Mouse (Mus musculus) neural tube, embryonic 12.5 days (tissue): ENCODE measurements around the gene Myo1b. TPM values are rescaled to one million over a fixed set of nuclear protein-coding genes. Genes with fewer than 3 reads are reported as not detected.
A peak's percentile ranks its signal among the peaks of the same experiment; 100 is the strongest.

Experiments used
- ATAC-seq: fragments of 200-750 bp; cut with Nextera tagmentation; 2 replicates; pipeline ENCODE4 v1.8.0; 2017; ENCODE audit warnings: low read depth, mild to moderate bottlenecking, moderate TSS enrichment, moderate library complexity; ENCODE audit not compliant: low FRiP score
- H3K27ac ChIP-seq: fragments of 300-500 bp; sonication (generic); 2 replicates; pipeline ENCODE4 v1.5.1; 2016
- H3K27me3 ChIP-seq: fragments of 300-500 bp; sonication (generic); replicated peaks from 2 replicates; pipeline ENCODE4 v1.6.1; 2016; ENCODE audit warnings: mild to moderate bottlenecking
- H3K36me3 ChIP-seq: fragments of 300-500 bp; sonication (generic); 2 replicates; pipeline ENCODE4 v1.6.1; 2016; ENCODE audit warnings: mild to moderate bottlenecking
- H3K4me1 ChIP-seq: fragments of 300-500 bp; sonication (generic); 2 replicates; pipeline ENCODE4 v1.6.1; 2016
- H3K4me2 ChIP-seq: fragments of 300-500 bp; sonication (generic); replicated peaks from 2 replicates; pipeline ENCODE4 v1.6.1; 2016; ENCODE audit warnings: mild to moderate bottlenecking
- H3K4me3 ChIP-seq: fragments of 300-500 bp; sonication (generic); 2 replicates; pipeline ENCODE4 v1.5.1; 2016
- H3K9ac ChIP-seq: fragments of 300-500 bp; sonication (generic); 2 replicates; pipeline ENCODE4 v1.6.1; 2016; ENCODE audit warnings: mild to moderate bottlenecking
- H3K9me3 ChIP-seq: fragments of 300-500 bp; sonication (generic); 2 replicates; pipeline ENCODE4 v1.6.1; 2016; ENCODE audit warnings: mild to moderate bottlenecking
- WGBS: fragments of 180-500 bp; shearing (Covaris S2); methylation state at CpG from one replicate; pipeline ENCODE4 v1.1.7; 2016; 5-methylcytosine and 5-hydroxymethylcytosine counted together
- polyA plus RNA-seq: library from polyadenylated mRNA; unstranded; fragments of >200 nt; fragmentation: Nextera tagmentation; extraction: Ambion mirVana; gene quantifications from 2 replicates; pipeline ENCODE4 v1.2.1, GENCODE M21; 2016

The Myo1b gene
- polyA plus RNA-seq, 1 experiment from 2014 or later: 119 TPM

GRCm38 (mm10) chr1:51798011-51798471 lies 117.8 kb downstream of the Myo1b start:
- H3K4me2 ChIP-seq: no peak overlapping the region
- peak; percentile 58; the same call in 1 of the 2 replicates for ATAC-seq
- H3K9me3 ChIP-seq: no peaks in the 10 kb centered on the region
- H3K36me3 ChIP-seq: peaks cover 15% of the 10 kb centered on the region
- H3K27ac ChIP-seq: no peak overlapping the region
- H3K9ac ChIP-seq: no peak overlapping the region
- no peaks in the 10 kb centered on the region for H3K27me3 ChIP-seq
- H3K4me3 ChIP-seq: no peak overlapping the region
- 61% methylated on average over 7 of the region's 7 CpGs for WGBS
- peaks cover 13% of the 10 kb centered on the region for H3K4me1 ChIP-seq

- ATAC-seq: peak; percentile 70; the same call in 1 of the 2 replicates
- peaks cover 13% of the 10 kb centered on the region for H3K4me1 ChIP-seq
- no peak overlapping the region for H3K4me3 ChIP-seq
- WGBS: 59% methylated on average over 9 of the region's 9 CpGs
- no peak overlapping the region for H3K9ac ChIP-seq
- no peaks in the 10 kb centered on the region for H3K27me3 ChIP-seq
- no peaks in the 10 kb centered on the region for H3K9me3 ChIP-seq
- H3K27ac ChIP-seq: no peak overlapping the region
- no peak overlapping the region for H3K4me2 ChIP-seq
- peaks cover 36% of the 10 kb centered on the region for H3K36me3 ChIP-seq
Observed at GRCm38 (mm10) chr1:51795586-51796309, 120.1 kb downstream of the Myo1b start.

GRCm38 (mm10) chr1:51789269-51789668 lies 126.6 kb downstream of the Myo1b start:
- H3K9me3 ChIP-seq: no peaks in the 10 kb centered on the region
- ATAC-seq: no peak
- H3K36me3 ChIP-seq: peaks cover 33% of the 10 kb centered on the region
- H3K4me2 ChIP-seq: no peak overlapping the region
- H3K27me3 ChIP-seq: no peaks in the 10 kb centered on the region
- WGBS: 72% methylated on average over 6 of the region's 6 CpGs
- H3K4me3 ChIP-seq: no peak overlapping the region
- no peak overlapping the region for H3K9ac ChIP-seq
- no peaks in the 10 kb centered on the region for H3K4me1 ChIP-seq
- H3K27ac ChIP-seq: no peak overlapping the region

DNA sequence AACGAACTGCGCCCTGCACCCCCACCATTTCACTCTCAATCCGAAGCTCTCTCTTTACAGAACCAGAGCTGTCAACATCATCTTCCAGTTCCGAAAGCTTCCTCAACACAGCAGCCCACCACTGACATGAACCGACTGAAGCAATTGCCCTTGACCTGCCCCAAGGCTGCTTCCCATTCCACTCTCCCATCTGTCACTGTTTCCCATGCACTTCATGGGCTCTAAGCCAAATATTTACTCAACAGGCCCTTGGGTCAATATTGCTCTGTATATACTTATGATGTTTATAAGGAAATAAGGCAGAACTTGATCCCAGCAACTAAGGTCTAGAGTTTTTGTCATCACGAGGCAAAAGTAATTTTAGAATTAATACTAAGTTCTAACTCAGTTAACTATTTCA lies 133.8 kb downstream of the Myo1b start:
- ATAC-seq: no peak
- H3K36me3 ChIP-seq: peaks cover 46% of the 10 kb centered on the region
- no peaks in the 10 kb centered on the region for H3K27me3 ChIP-seq

DNA sequence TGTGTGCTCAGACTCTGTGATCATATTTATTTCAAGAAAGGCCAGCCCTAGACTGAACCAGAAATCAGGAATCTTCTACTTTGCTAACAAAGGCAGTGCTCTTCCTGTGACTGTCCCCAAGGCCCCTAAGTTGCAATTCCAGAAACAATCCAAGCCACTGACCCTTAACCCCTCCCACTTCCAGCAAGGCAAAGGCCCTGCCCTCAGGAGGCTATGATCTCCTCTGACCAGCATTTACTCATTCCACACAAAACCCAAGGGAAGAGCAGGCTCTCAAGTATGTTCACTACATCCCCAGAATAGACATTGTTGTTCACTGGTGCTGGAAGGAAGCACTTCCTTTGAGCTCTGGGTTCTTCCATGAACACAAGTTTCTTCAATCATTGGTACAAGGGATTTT lies 135.5 kb downstream of the Myo1b start:
- Histone ChIP-seq H3K4me3 (no peak overlapping the region), H3K4me1 (no peaks in the 10 kb centered on the region), H3K27me3 (no peaks in the 10 kb centered on the region), H3K4me2 (no peak overlapping the region), H3K9ac (no peak overlapping the region), H3K36me3 (peaks cover 56% of the 10 kb centered on the region), H3K27ac (no peak overlapping the region), H3K9me3 (no peaks in the 10 kb centered on the region)
- no peak for ATAC-seq

More for the DNA sequence above, 133.8 kb downstream of the Myo1b start:
- Histone ChIP-seq H3K4me2 (no peak overlapping the region), H3K4me1 (no peaks in the 10 kb centered on the region), H3K9me3 (no peaks in the 10 kb centered on the region), H3K9ac (no peak overlapping the region), H3K4me3 (no peak overlapping the region), H3K27ac (no peak overlapping the region)
- 76% methylated on average over 6 of the region's 6 CpGs for WGBS

- Histone ChIP-seq H3K9ac (no peak overlapping the region), H3K27me3 (no peaks in the 10 kb centered on the region), H3K36me3 (peaks cover 69% of the 10 kb centered on the region), H3K4me3 (no peak overlapping the region), H3K4me2 (no peak overlapping the region), H3K4me1 (no peaks in the 10 kb centered on the region), H3K27ac (no peak overlapping the region), H3K9me3 (no peaks in the 10 kb centered on the region)
- WGBS: 91% methylated on average over 7 of the region's 7 CpGs
- no peak for ATAC-seq
Observed at GRCm38 (mm10) chr1:51778241-51778640, 137.6 kb downstream of the Myo1b start.

- H3K9me3 ChIP-seq: no peaks in the 10 kb centered on the region
- H3K4me2 ChIP-seq: no peak overlapping the region
- no peak overlapping the region for H3K4me3 ChIP-seq
- 90% methylated on average over 5 of the region's 5 CpGs for WGBS
- H3K4me1 ChIP-seq: no peaks in the 10 kb centered on the region
- H3K27ac ChIP-seq: no peak overlapping the region
- no peak overlapping the region for H3K9ac ChIP-seq
- no peak for ATAC-seq
- peaks cover 81% of the 10 kb centered on the region for H3K36me3 ChIP-seq
- H3K27me3 ChIP-seq: no peaks in the 10 kb centered on the region
Observed at GRCm38 (mm10) chr1:51770504-51770871, 145.4 kb downstream of the Myo1b start.

GRCm38 (mm10) chr1:51769815-51770503 lies 145.9 kb downstream of the Myo1b start:
- no peak for ATAC-seq
- 89% methylated on average over 12 of the region's 12 CpGs for WGBS
- H3K27me3 ChIP-seq: no peaks in the 10 kb centered on the region
- H3K36me3 ChIP-seq: peaks cover 75% of the 10 kb centered on the region
- H3K9me3 ChIP-seq: no peaks in the 10 kb centered on the region
- H3K4me1 ChIP-seq: no peaks in the 10 kb centered on the region
- no peak overlapping the region for H3K9ac ChIP-seq
- no peak overlapping the region for H3K4me3 ChIP-seq
- no peak overlapping the region for H3K27ac ChIP-seq
- H3K4me2 ChIP-seq: no peak overlapping the region

DNA sequence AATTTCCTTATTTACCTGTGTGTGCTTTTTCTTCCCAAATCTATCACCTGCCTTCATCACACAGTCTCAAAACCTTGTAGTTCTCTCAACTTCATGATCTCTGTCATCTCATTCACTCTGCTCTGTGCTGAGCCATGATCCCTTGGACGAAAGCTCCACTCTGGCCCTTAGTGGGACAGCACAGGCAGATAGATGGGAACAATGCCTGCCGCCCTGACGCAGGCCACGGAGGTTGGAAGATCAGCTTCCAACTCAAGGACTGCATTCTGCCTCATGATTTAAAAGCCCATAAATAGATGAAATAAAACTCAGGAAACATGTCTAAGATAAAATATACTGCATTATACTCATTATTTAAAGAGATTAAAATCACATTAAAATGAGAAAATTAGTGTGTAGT lies 149.6 kb downstream of the Myo1b start:
- H3K4me3 ChIP-seq: no peak overlapping the region
- no peaks in the 10 kb centered on the region for H3K4me1 ChIP-seq
- no peak overlapping the region for H3K4me2 ChIP-seq
- H3K9ac ChIP-seq: no peak overlapping the region
- no peak for ATAC-seq
- H3K36me3 ChIP-seq: peaks cover 63% of the 10 kb centered on the region
- no peak overlapping the region for H3K27ac ChIP-seq
- H3K27me3 ChIP-seq: no peaks in the 10 kb centered on the region
- no peaks in the 10 kb centered on the region for H3K9me3 ChIP-seq
- 94% methylated on average over 4 of the region's 4 CpGs for WGBS

- 90% methylated on average over 5 of the region's 5 CpGs for WGBS
- H3K9me3 ChIP-seq: no peaks in the 10 kb centered on the region
- no peaks in the 10 kb centered on the region for H3K27me3 ChIP-seq
- H3K36me3 ChIP-seq: peaks cover 56% of the 10 kb centered on the region
- H3K4me2 ChIP-seq: no peak overlapping the region
- no peak overlapping the region for H3K4me3 ChIP-seq
- H3K27ac ChIP-seq: no peak overlapping the region
- ATAC-seq: no peak
- no peak overlapping the region for H3K9ac ChIP-seq
- H3K4me1 ChIP-seq: no peaks in the 10 kb centered on the region
Observed at GRCm38 (mm10) chr1:51765156-51765555, 150.7 kb downstream of the Myo1b start.

DNA sequence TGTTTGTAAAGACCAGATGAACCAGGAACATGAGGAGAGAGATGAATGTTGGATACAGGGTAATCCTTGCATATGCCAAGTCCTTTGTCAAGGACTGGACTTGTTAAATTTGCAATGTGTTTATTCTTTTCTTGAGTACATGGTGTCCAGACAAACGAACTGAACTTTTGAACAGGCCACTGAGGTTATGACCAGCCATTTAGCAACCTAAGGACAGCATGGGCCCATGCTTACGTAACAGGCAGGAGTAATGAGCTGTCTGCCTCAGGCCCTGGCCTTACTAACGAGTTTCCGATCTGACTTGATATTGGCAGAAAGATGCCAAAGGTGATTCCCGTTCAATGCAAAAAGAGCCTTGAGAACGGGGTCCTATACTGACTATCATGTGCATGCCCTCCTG lies 156.2 kb downstream of the Myo1b start:
- Histone ChIP-seq H3K4me3 (no peak overlapping the region), H3K27ac (no peak overlapping the region), H3K36me3 (peaks cover 58% of the 10 kb centered on the region), H3K9me3 (no peaks in the 10 kb centered on the region), H3K4me2 (no peak overlapping the region), H3K27me3 (no peaks in the 10 kb centered on the region), H3K9ac (no peak overlapping the region), H3K4me1 (no peaks in the 10 kb centered on the region)
- 88% methylated on average over 6 of the region's 6 CpGs for WGBS
- no peak for ATAC-seq

GRCm38 (mm10) chr1:51758326-51759109 lies 157.4 kb downstream of the Myo1b start:
- Histone ChIP-seq H3K4me2 (no peak overlapping the region), H3K4me3 (no peak overlapping the region), H3K27ac (no peak overlapping the region), H3K9me3 (no peaks in the 10 kb centered on the region), H3K27me3 (no peaks in the 10 kb centered on the region), H3K9ac (no peak overlapping the region), H3K36me3 (peaks cover 62% of the 10 kb centered on the region), H3K4me1 (no peaks in the 10 kb centered on the region)
- 75% methylated on average over 15 of the region's 15 CpGs for WGBS
- no peak for ATAC-seq
